Mouse (Mus musculus) stomach, embryonic 15.5 days (tissue): ENCODE results near the gene Slc39a12. TPM values are rescaled to one million over a fixed set of nuclear protein-coding genes. Genes with fewer than 3 reads are reported as not detected.

Experiments
- ATAC-seq: fragments of 200-750 bp; cut with Nextera tagmentation; 2 replicates; pipeline ENCODE4 v1.8.0; 2017; ENCODE audit warnings: low read depth, moderate number of reproducible peaks, moderate TSS enrichment; ENCODE audit not compliant: insufficient read depth, low FRiP score
- H3K27ac ChIP-seq: fragments of 300-500 bp; sonication (generic); 2 replicates; pipeline ENCODE4 v1.5.1; 2015; ENCODE audit warnings: mild to moderate bottlenecking, inconsistent platforms
- H3K27me3 ChIP-seq: fragments of 300-500 bp; sonication (generic); replicated peaks from 2 replicates; pipeline ENCODE4 v1.6.1; 2015; ENCODE audit warnings: inconsistent platforms
- H3K36me3 ChIP-seq: fragments of 300-500 bp; sonication (generic); 2 replicates; pipeline ENCODE4 v1.6.1; 2015; ENCODE audit warnings: inconsistent platforms
- H3K4me1 ChIP-seq: fragments of 300-500 bp; sonication (generic); 2 replicates; pipeline ENCODE4 v1.6.1; 2015; ENCODE audit warnings: inconsistent platforms
- H3K4me2 ChIP-seq: fragments of 300-500 bp; sonication (generic); 2 replicates; pipeline ENCODE4 v1.6.1; 2015; ENCODE audit warnings: mild to moderate bottlenecking, inconsistent platforms
- H3K4me3 ChIP-seq: fragments of 300-500 bp; sonication (generic); replicated peaks from 2 replicates; pipeline ENCODE4 v1.5.1; 2015; ENCODE audit warnings: inconsistent platforms
- H3K9ac ChIP-seq: fragments of 300-500 bp; sonication (generic); 2 replicates; pipeline ENCODE4 v1.6.1; 2015; ENCODE audit warnings: inconsistent platforms
- H3K9me3 ChIP-seq: fragments of 300-500 bp; sonication (generic); 2 replicates; pipeline ENCODE4 v1.6.1; 2016; ENCODE audit warnings: inconsistent platforms
- WGBS: fragments of 180-500 bp; shearing (Covaris S2); methylation state at CpG from one replicate; pipeline ENCODE4 v1.1.7; 2015; 5-methylcytosine and 5-hydroxymethylcytosine counted together
- polyA plus RNA-seq: library from polyadenylated mRNA; unstranded; fragments of >200 nt; fragmentation: Nextera tagmentation; extraction: Ambion mirVana; gene quantifications from 2 replicates; pipeline ENCODE4 v1.2.1, GENCODE M21; 2015

Gene Slc39a12
- 0.06 and 0.15 TPM in 2 replicates for polyA plus RNA-seq

GRCm38 (mm10) chr2:14388162-14388561 is at the start of gene Slc39a12:
Slc39a12 (plus strand) TSS chr2:14388316.
- 27% methylated on average over 5 of the region's 5 CpGs for WGBS
- Histone ChIP-seq H3K4me2 (no peak within 1 kb of the TSS), H3K36me3 (no peaks in the 10 kb centered on the region), H3K27me3 (no peaks in the 10 kb centered on the region), H3K4me3 (no peak within 1 kb of the TSS), H3K9ac (no peak within 1 kb of the TSS), H3K9me3 (no peaks in the 10 kb centered on the region), H3K27ac (no peak within 1 kb of the TSS), H3K4me1 (no peaks in the 10 kb centered on the region)
- no peak for ATAC-seq

- peak; percentile 75 for ATAC-seq
- peak overlapping the region; percentile 23; the same call in 1 of the 2 replicates for H3K27ac ChIP-seq
- WGBS: 46% methylated on average over 14 of the region's 14 CpGs
These were observed 46.3 kb upstream of the Slc39a12 start for GRCm38 (mm10) chr2:14341652-14342308.

GRCm38 (mm10) chr2:14342309-14342839 is 45.7 kb upstream of the Slc39a12 start:
- no peak; the same call in 1 of the 2 replicates for ATAC-seq
- Histone ChIP-seq H3K27me3 (no peaks in the 10 kb centered on the region), H3K36me3 (no peaks in the 10 kb centered on the region), H3K4me1 (no peaks in the 10 kb centered on the region), H3K4me3 (no peak overlapping the region), H3K4me2 (no peak overlapping the region), H3K9me3 (no peaks in the 10 kb centered on the region), H3K27ac (peak overlapping the region; percentile 23; the same call in 1 of the 2 replicates), H3K9ac (no peak overlapping the region)
- 73% methylated on average over 8 of the region's 8 CpGs for WGBS

More at GRCm38 (mm10) chr2:14341652-14342308, 46.3 kb upstream of the Slc39a12 start:
- H3K4me3 ChIP-seq: no peak overlapping the region
- no peaks in the 10 kb centered on the region for H3K27me3 ChIP-seq
- no peak overlapping the region for H3K9ac ChIP-seq
- no peaks in the 10 kb centered on the region for H3K36me3 ChIP-seq
- H3K4me1 ChIP-seq: no peaks in the 10 kb centered on the region
- no peaks in the 10 kb centered on the region for H3K9me3 ChIP-seq
- H3K4me2 ChIP-seq: no peak overlapping the region

- Histone ChIP-seq H3K4me3 (no peak overlapping the region), H3K4me1 (no peaks in the 10 kb centered on the region), H3K36me3 (no peaks in the 10 kb centered on the region), H3K9me3 (no peaks in the 10 kb centered on the region), H3K27me3 (no peaks in the 10 kb centered on the region), H3K4me2 (no peak overlapping the region), H3K27ac (no peak overlapping the region), H3K9ac (no peak overlapping the region)
- 18% methylated on average over 1 of the region's 1 CpGs for WGBS
- ATAC-seq: no peak
These were observed 740 bp downstream of the Slc39a12 start for GRCm38 (mm10) chr2:14388856-14389255.

GRCm38 (mm10) chr2:14390900-14391299 is 2.8 kb downstream of the Slc39a12 start:
- H3K9me3 ChIP-seq: no peaks in the 10 kb centered on the region
- no peak overlapping the region for H3K4me3 ChIP-seq
- H3K27ac ChIP-seq: no peak overlapping the region
- H3K4me2 ChIP-seq: no peak overlapping the region
- 75% methylated on average over 1 of the region's 1 CpGs for WGBS
- no peaks in the 10 kb centered on the region for H3K27me3 ChIP-seq
- ATAC-seq: no peak
- H3K9ac ChIP-seq: no peak overlapping the region
- no peaks in the 10 kb centered on the region for H3K36me3 ChIP-seq
- H3K4me1 ChIP-seq: no peaks in the 10 kb centered on the region

- no peaks in the 10 kb centered on the region for H3K9me3 ChIP-seq
- no peak for ATAC-seq
- no peaks in the 10 kb centered on the region for H3K36me3 ChIP-seq
- no peaks in the 10 kb centered on the region for H3K4me1 ChIP-seq
- no peak overlapping the region for H3K9ac ChIP-seq
- H3K27ac ChIP-seq: no peak overlapping the region
- H3K27me3 ChIP-seq: no peaks in the 10 kb centered on the region
- H3K4me3 ChIP-seq: no peak overlapping the region
- H3K4me2 ChIP-seq: no peak overlapping the region
These were observed 14.9 kb downstream of the Slc39a12 start for GRCm38 (mm10) chr2:14403000-14403399.

- WGBS: 74% methylated on average over 2 of the region's 2 CpGs
- no peaks in the 10 kb centered on the region for H3K9me3 ChIP-seq
- no peak for ATAC-seq
These were observed 40.9 kb downstream of the Slc39a12 start for GRCm38 (mm10) chr2:14428987-14429386.

GRCm38 (mm10) chr2:14447322-14447721 is 59.2 kb downstream of the Slc39a12 start:
- Histone ChIP-seq H3K4me1 (no peaks in the 10 kb centered on the region), H3K9ac (no peak overlapping the region), H3K9me3 (no peaks in the 10 kb centered on the region), H3K4me2 (no peak overlapping the region), H3K4me3 (no peak overlapping the region), H3K27me3 (no peaks in the 10 kb centered on the region), H3K36me3 (no peaks in the 10 kb centered on the region), H3K27ac (no peak overlapping the region)
- 63% methylated on average over 1 of the region's 1 CpGs for WGBS
- ATAC-seq: no peak

More at GRCm38 (mm10) chr2:14428987-14429386, 40.9 kb downstream of the Slc39a12 start:
- Histone ChIP-seq H3K4me3 (no peak overlapping the region), H3K27ac (no peak overlapping the region), H3K4me2 (no peak overlapping the region), H3K4me1 (no peaks in the 10 kb centered on the region), H3K9ac (no peak overlapping the region), H3K27me3 (no peaks in the 10 kb centered on the region), H3K36me3 (no peaks in the 10 kb centered on the region)

GRCm38 (mm10) chr2:14450866-14451265 is 62.8 kb downstream of the Slc39a12 start:
- no peak for ATAC-seq
- no peaks in the 10 kb centered on the region for H3K4me1 ChIP-seq
- no peak overlapping the region for H3K4me3 ChIP-seq
- no peaks in the 10 kb centered on the region for H3K27me3 ChIP-seq
- H3K9me3 ChIP-seq: no peaks in the 10 kb centered on the region
- H3K27ac ChIP-seq: no peak overlapping the region
- H3K4me2 ChIP-seq: no peak overlapping the region
- no peak overlapping the region for H3K9ac ChIP-seq
- no peaks in the 10 kb centered on the region for H3K36me3 ChIP-seq

- no peak overlapping the region for H3K27ac ChIP-seq
- no peak for ATAC-seq
- no peak overlapping the region for H3K9ac ChIP-seq
- H3K4me1 ChIP-seq: no peaks in the 10 kb centered on the region
- no peaks in the 10 kb centered on the region for H3K27me3 ChIP-seq
- no peak overlapping the region for H3K4me3 ChIP-seq
- H3K36me3 ChIP-seq: no peaks in the 10 kb centered on the region
- H3K9me3 ChIP-seq: no peaks in the 10 kb centered on the region
- 45% methylated on average over 7 of the region's 7 CpGs for WGBS
- H3K4me2 ChIP-seq: no peak overlapping the region
These were observed 67.0 kb downstream of the Slc39a12 start for GRCm38 (mm10) chr2:14454946-14455631.

GRCm38 (mm10) chr2:14464438-14464837 is 76.3 kb downstream of the Slc39a12 start:
- Histone ChIP-seq H3K27ac (no peak overlapping the region), H3K4me2 (no peak overlapping the region), H3K4me3 (no peak overlapping the region), H3K9me3 (no peaks in the 10 kb centered on the region), H3K27me3 (no peaks in the 10 kb centered on the region), H3K4me1 (no peaks in the 10 kb centered on the region), H3K36me3 (no peaks in the 10 kb centered on the region), H3K9ac (no peak overlapping the region)
- 45% methylated on average over 1 of the region's 1 CpGs for WGBS
- ATAC-seq: no peak

- H3K4me3 ChIP-seq: no peak overlapping the region
- no peaks in the 10 kb centered on the region for H3K9me3 ChIP-seq
- H3K4me1 ChIP-seq: no peaks in the 10 kb centered on the region
- H3K36me3 ChIP-seq: no peaks in the 10 kb centered on the region
- H3K4me2 ChIP-seq: no peak overlapping the region
- no peaks in the 10 kb centered on the region for H3K27me3 ChIP-seq
- ATAC-seq: no peak
- WGBS: 59% methylated on average over 5 of the region's 5 CpGs
- H3K27ac ChIP-seq: no peak overlapping the region
- no peak overlapping the region for H3K9ac ChIP-seq
These were observed 106.0 kb downstream of the Slc39a12 start for GRCm38 (mm10) chr2:14494132-14494531.
